Mouse (Mus musculus) heart, postnatal 0 days (tissue): ENCODE data around the gene Gatd1.

Experiments
- CTCF ChIP-seq: IDR thresholded peaks from 2 replicates; pipeline ENCODE4 v1.5.1; 2016; ENCODE audit warnings: antibody characterized with exemption, control low read depth, low read depth
- EP300 ChIP-seq: IDR thresholded peaks from 2 replicates; pipeline ENCODE4 v1.6.1; 2016; ENCODE audit warnings: antibody characterized with exemption, low read depth

DNA sequence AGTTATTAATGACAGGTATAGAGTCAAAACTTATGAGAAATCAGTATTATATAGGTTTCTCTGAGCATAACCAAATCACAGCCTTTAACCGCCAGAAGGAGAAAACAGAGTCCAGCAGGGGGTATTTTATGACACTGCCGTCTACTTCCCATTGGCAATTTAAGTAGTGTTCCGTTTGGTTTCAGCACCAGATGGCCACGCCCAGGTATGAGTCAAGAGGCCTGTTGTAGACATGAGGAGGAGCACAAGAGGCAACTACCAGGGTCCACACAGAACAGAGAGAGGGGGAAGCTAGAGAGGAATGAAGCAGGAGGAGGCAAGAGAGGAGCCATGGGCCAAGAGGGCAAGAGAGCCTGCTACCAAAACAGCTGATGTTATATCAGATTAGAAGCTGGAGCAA is 34.4 kb downstream of the Gatd1 start:
- no peak for TF ChIP-seq CTCF
- TF ChIP-seq EP300, result no peak
